Mouse (Mus musculus) midbrain, embryonic 15.5 days (tissue): ENCODE data around the gene Kif3a. TPM values are rescaled to one million over a fixed set of nuclear protein-coding genes. Genes with fewer than 3 reads are reported as not detected.
A peak's percentile ranks its signal among the peaks of the same experiment; 100 is the strongest.

Experiments used
- ATAC-seq: fragments of 200-750 bp; cut with Nextera tagmentation; replicated peaks from 2 replicates; pipeline ENCODE4 v1.8.0; 2017; ENCODE audit warnings: moderate TSS enrichment
- H3K27ac ChIP-seq: fragments of 300-500 bp; sonication (generic); 2 replicates; pipeline ENCODE4 v1.5.1; 2015; ENCODE audit warnings: mild to moderate bottlenecking, inconsistent platforms
- H3K27me3 ChIP-seq: fragments of 300-500 bp; sonication (generic); replicated peaks from 2 replicates; pipeline ENCODE4 v1.6.1; 2015; ENCODE audit warnings: inconsistent platforms
- H3K36me3 ChIP-seq: fragments of 300-500 bp; sonication (generic); replicated peaks from 2 replicates; pipeline ENCODE4 v1.6.1; 2015; ENCODE audit warnings: inconsistent platforms
- H3K4me1 ChIP-seq: fragments of 300-500 bp; sonication (generic); 2 replicates; pipeline ENCODE4 v1.6.1; 2015; ENCODE audit warnings: inconsistent platforms
- H3K4me2 ChIP-seq: fragments of 300-500 bp; sonication (generic); 2 replicates; pipeline ENCODE4 v1.6.1; 2015; ENCODE audit warnings: inconsistent platforms, mild to moderate bottlenecking, moderate library complexity
- H3K4me3 ChIP-seq: fragments of 300-500 bp; sonication (generic); 2 replicates; pipeline ENCODE4 v1.5.1; 2015; ENCODE audit warnings: mild to moderate bottlenecking, inconsistent platforms
- H3K9ac ChIP-seq: fragments of 300-500 bp; sonication (generic); 2 replicates; pipeline ENCODE4 v1.6.1; 2015; ENCODE audit warnings: mild to moderate bottlenecking, inconsistent platforms
- H3K9me3 ChIP-seq: fragments of 300-500 bp; sonication (generic); 2 replicates; pipeline ENCODE4 v1.6.1; 2016; ENCODE audit warnings: inconsistent platforms
- WGBS: fragments of 180-500 bp; shearing (Covaris S2); methylation state at CpG from one replicate; pipeline ENCODE4 v1.1.7; 2015; ENCODE audit warnings: mixed read lengths; 5-methylcytosine and 5-hydroxymethylcytosine counted together
- polyA plus RNA-seq: library from polyadenylated mRNA; unstranded; fragments of >200 nt; fragmentation: Nextera tagmentation; extraction: Ambion mirVana; gene quantifications from 2 replicates; pipeline ENCODE4 v1.2.1, GENCODE M21; 2015

Kif3a gene
- polyA plus RNA-seq = 345 and 349 TPM in 2 replicates

DNA sequence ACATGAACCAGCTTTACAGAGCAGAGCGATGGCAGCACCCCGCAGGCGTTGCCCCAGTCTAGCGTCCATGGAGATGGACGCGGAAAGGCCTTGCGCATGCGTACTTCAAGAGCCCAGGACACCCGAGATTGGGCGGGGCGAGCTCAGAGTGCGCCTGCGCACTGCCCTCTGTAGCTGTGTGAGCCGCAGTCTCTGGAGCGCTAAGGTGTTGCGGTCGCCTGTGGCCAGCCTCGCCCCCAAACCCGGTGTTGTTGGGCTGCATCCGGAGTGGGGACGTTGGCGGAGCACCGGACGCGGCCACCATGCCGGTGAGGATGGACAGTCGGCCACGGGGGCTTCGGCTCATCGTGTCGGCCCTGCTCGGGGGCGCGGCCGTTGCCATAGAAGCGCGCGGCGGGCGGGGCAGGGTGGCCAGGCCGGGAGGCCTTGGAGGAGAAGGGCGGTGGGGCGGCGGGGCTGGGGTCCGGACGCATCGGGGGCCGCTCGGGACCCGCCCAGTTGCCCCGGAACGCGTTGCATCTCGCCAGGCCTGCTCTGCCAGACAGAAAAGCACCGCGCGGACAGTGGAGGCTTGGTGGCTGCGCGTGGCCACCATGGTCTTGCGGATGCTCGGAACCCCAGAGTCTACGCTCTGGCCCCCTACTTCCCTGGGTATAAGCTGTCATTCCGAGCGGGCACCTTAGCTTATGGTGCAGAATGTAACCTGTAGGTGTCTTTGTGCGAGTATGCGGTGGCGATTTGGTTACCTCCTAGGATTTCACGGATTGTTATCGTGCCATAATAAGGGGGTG lies at the start of gene Kif3a:
Gene Kif3a, plus strand, starts transcription at position 156 of the 791 bp plus-strand sequence.
- no peaks in the 10 kb centered on the region for H3K27me3 ChIP-seq
- under 1% methylated on average over 65 of the region's 69 CpGs for WGBS
- peak; percentile 96 for ATAC-seq
- H3K9me3 ChIP-seq = no peaks in the 10 kb centered on the region
- peak within 1 kb of the TSS; percentile 94 for H3K4me3 ChIP-seq
- peaks cover 28% of the 10 kb centered on the region for H3K4me1 ChIP-seq
- H3K9ac ChIP-seq = peak within 1 kb of the TSS; percentile 96
- H3K36me3 ChIP-seq = no peaks in the 10 kb centered on the region; the same call in 1 of the 2 replicates
- H3K4me2 ChIP-seq = peak within 1 kb of the TSS; percentile 65
- peak within 1 kb of the TSS; percentile 95 for H3K27ac ChIP-seq

DNA sequence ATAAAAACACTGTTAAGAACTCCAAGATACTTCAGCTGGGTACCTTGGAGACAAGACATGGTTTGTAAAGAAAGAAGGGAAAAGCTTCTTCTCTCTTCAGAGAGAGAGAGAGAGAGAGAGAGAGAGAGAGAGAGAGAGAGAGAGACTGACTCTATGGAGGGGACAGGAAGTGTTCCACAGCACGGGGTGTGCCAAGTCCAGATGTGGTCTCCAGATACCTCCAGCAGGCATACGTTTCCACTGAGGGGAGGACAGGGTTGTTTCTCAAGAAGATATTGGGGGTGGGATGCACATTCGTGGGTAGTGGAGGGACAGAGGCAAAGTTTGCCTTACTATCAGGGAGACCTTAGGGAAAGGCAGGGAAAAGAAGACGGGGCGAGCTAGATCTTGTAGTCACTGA lies 48.4 kb upstream of the Kif3a start:
- WGBS = 58% methylated on average over 5 of the region's 5 CpGs
- H3K9me3 ChIP-seq = no peaks in the 10 kb centered on the region
- H3K27me3 ChIP-seq = peaks cover 14% of the 10 kb centered on the region; the same call in 1 of the 2 replicates
- peak overlapping the region; percentile 84 for H3K4me3 ChIP-seq
- H3K4me1 ChIP-seq = peaks cover 32% of the 10 kb centered on the region
- H3K9ac ChIP-seq = no peak overlapping the region
- H3K27ac ChIP-seq = no peak overlapping the region
- no peak for ATAC-seq
- no peaks in the 10 kb centered on the region for H3K36me3 ChIP-seq
- peak overlapping the region; percentile 84; the same call in 1 of the 2 replicates for H3K4me2 ChIP-seq

DNA sequence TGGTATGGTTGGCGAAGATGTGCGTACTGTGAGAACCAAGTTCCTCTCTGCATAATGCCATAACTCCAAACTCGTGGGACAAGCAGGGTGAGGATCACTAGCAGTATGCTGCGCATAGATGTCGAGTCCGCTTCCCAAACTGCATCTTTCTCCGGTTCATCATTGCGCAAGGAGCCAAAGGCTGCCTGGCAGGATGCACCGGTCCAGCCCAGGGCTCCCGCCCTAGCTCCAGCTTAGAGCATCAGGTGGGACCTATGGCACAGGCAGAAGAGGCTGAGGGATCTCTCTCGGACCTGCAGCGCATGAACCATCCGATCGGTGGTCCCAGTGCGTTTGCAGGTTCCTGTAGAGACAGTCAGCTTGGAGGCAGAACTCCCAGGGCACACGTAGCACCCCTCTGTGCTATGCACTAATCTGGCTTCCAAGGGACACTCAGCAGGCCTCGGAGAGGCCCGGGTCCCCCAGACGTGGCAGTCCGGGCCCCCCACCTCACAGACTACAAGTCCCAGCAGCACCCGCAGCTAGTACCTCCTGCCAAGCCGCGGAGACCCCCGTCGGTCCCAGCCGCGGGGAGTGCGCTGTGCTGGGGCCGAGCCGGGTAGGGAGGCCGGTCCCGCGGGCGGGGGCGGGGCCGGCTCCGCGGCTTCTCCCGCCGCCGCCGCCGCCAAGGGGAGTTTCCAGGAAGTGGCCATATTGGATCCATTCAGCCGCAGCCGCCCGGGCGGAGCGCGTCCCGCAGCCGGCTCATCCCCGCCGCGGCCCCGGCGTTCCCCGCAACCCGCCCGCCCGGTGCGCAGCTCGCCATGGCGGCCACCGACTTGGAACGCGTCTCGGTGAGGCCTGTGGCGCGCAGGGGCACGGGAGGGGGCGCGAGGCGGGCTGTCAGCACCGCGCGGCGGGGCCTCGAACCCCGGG lies 47.7 kb upstream of the Kif3a start, which contains the start of gene Sept8:
Gene Sept8, plus strand, starts transcription at position 51 of the 915 bp plus-strand sequence.
- 4% methylated on average over 75 of the region's 79 CpGs for WGBS
- H3K4me3 ChIP-seq = peak within 1 kb of the TSS; percentile 84
- peak within 1 kb of the TSS; percentile 84 for H3K4me2 ChIP-seq
- peak within 1 kb of the TSS; percentile 80 for H3K9ac ChIP-seq
- H3K27ac ChIP-seq = peak within 1 kb of the TSS; percentile 59
- no peaks in the 10 kb centered on the region for H3K9me3 ChIP-seq
- H3K27me3 ChIP-seq = peaks cover 14% of the 10 kb centered on the region; the same call in 1 of the 2 replicates
- no peaks in the 10 kb centered on the region for H3K36me3 ChIP-seq
- H3K4me1 ChIP-seq = peaks cover 32% of the 10 kb centered on the region
- peak; percentile 89 for ATAC-seq

DNA sequence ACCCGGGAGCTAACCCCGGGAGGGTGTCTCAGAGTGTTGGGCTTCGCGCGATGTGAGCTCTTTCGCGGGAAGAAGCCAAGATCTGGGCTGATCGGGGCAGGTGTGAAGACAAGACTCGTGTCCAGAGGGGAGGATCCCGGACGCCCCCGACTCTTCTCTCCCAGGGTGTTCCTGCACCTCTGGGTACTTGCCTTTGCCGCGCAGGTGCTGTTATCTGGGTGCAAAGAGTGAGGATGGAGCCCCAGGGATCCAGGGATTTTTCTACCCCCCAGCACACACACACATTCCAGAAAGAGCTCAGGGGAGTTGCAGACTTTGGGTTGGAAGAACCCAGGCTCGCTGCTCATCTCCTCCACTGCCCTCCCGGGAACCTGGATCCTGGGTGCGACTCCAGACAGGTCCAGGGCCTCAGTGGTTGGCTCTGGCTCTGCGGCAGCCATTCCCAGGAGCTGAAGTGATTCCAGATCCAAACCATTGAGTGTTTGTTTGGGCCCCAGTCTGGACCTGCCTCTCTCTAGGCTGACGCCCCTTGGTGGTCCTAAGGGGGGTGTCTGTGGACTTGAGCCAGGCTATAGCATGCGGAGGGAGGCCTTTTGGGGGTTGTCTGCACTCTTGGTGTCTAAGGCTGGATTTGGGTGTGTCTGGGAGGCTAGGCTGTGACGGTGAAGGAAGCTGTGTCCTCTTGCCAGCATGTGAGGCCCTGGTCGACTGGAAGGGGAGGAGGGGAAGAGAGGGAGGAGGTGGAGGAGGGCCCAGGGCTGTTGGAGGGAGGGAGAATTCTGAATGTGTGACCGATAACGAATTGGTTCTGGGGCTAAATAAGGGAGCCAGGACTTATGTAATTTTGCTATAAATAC lies 46.8 kb upstream of the Kif3a start:
- WGBS = 2% methylated on average over 24 of the region's 24 CpGs
- H3K9me3 ChIP-seq = no peaks in the 10 kb centered on the region
- no peaks in the 10 kb centered on the region for H3K36me3 ChIP-seq
- peaks cover 32% of the 10 kb centered on the region for H3K4me1 ChIP-seq
- H3K27me3 ChIP-seq = peaks cover 14% of the 10 kb centered on the region; the same call in 1 of the 2 replicates
- H3K4me3 ChIP-seq = peak overlapping the region; percentile 84
- H3K9ac ChIP-seq = peak overlapping the region; percentile 80
- ATAC-seq = peak; percentile 35
- peak overlapping the region; percentile 59 for H3K27ac ChIP-seq
- peak overlapping the region; percentile 84 for H3K4me2 ChIP-seq

DNA sequence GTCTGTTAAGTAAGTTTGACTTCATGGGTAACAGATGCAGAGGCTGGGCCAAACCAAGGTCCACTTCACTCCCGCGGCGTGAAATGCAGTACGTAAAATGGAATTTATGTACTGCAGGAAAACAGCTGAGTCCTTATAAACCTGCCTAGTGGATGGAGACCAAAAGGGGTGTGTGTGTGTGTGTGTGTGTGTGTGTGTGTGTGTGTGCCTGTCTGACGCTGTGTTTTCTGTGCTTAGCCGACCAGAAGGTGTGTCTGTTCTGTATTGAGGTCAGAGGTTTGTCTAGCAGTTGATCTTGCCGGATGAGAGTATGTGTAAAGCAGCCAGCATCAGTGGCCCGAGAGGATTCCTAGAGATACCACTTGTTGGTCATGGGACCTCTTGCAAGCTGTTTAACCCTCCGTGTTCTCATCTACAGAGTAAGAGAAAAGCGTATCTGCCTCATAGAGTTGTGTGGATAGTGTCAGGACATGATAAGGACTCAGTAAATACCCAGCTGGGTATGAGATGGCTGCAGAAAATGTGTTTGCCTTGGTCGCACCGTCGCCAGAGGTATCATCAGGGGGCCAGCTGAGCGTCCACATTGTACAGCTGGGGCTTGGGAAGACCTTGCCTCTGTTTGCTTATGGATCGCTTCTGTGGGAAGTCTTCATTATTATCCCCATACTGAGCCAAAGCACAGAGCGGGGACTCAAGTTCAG lies 45.9 kb upstream of the Kif3a start:
- H3K4me1 ChIP-seq = peaks cover 32% of the 10 kb centered on the region
- H3K27me3 ChIP-seq = peaks cover 14% of the 10 kb centered on the region; the same call in 1 of the 2 replicates
- no peaks in the 10 kb centered on the region for H3K9me3 ChIP-seq
- H3K27ac ChIP-seq = no peak overlapping the region
- 0 out of 2 replicates have a peak, but pooled peaks have one; percentile 19 for ATAC-seq
- 42% methylated on average over 16 of the region's 16 CpGs for WGBS
- peak overlapping the region; percentile 84 for H3K4me2 ChIP-seq
- H3K36me3 ChIP-seq = no peaks in the 10 kb centered on the region
- no peak overlapping the region for H3K9ac ChIP-seq
- H3K4me3 ChIP-seq = peak overlapping the region; percentile 84

DNA sequence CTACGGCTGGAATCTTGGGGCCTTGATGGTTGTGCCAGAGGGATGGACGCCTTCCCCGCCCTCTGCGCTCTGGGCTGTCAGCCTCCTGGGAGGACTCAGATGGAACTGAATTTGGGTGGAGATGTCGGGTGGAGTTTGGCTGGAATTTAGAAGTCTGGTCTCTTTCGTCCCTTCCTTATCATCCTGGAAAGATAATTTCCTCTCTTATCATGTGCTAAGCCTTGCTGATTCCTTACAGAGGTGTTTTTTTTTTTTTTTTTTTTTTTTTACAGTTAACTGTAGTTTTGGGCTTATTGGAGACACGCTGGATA lies 45.4 kb upstream of the Kif3a start:
- H3K9ac ChIP-seq = no peak overlapping the region

DNA sequence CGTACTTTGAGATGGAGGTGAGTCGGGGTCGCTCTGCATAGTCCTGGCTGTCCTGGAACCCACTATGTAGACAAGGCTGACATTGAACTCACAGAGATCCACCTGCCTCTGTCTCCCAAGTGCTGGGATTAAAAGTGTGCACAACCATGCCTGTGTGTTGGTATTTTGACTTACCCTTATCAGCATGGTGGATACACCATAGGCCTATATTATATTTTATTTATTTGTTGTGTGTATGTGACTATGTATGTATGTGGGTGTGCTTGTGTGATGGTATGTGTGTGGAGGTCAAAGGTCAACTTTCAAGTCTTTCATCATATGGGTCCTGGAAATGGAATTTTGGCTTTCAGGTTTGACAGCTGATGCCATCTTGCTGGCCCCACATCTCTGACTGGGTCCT lies 44.8 kb upstream of the Kif3a start:
- no peak overlapping the region for H3K27ac ChIP-seq
- peaks cover 11% of the 10 kb centered on the region; the same call in 1 of the 2 replicates for H3K27me3 ChIP-seq
- no peak overlapping the region for H3K4me3 ChIP-seq
- H3K9ac ChIP-seq = no peak overlapping the region
- H3K9me3 ChIP-seq = no peaks in the 10 kb centered on the region
- no peak overlapping the region for H3K4me2 ChIP-seq
- WGBS = 91% methylated on average over 3 of the region's 3 CpGs
- ATAC-seq = no peak
- no peaks in the 10 kb centered on the region for H3K36me3 ChIP-seq
- peaks cover 32% of the 10 kb centered on the region for H3K4me1 ChIP-seq

More for the DNA sequence above, 45.4 kb upstream of the Kif3a start:
- Histone ChIP-seq H3K4me3 (no peak overlapping the region), H3K9me3 (no peaks in the 10 kb centered on the region), H3K4me1 (peaks cover 32% of the 10 kb centered on the region), H3K4me2 (peak overlapping the region; percentile 84), H3K36me3 (no peaks in the 10 kb centered on the region), H3K27me3 (peaks cover 13% of the 10 kb centered on the region; the same call in 1 of the 2 replicates), H3K27ac (no peak overlapping the region)
- no peak for ATAC-seq
- 87% methylated on average over 7 of the region's 7 CpGs for WGBS

DNA sequence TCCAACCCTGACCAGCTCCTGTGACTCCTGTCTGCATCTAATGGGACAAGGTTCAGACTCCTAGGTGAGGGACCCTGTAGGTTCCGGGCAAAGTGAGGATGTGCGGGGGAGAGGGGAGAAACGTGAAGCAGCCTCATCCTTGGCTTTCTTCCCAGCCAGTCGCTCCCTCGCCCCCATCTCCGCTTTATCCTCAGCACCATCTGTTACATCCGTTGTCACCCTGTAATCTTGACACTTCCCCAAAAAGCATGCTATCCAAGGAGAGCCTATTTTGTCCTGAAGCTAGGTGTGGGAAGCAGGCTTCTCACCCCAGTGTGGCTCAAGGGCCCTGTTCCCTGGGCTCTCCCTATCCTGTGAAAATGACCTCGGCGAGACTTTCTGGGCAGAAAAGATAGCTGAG lies 44.2 kb upstream of the Kif3a start:
- no peaks in the 10 kb centered on the region for H3K36me3 ChIP-seq
- H3K4me3 ChIP-seq = no peak overlapping the region
- H3K9me3 ChIP-seq = no peaks in the 10 kb centered on the region
- peaks cover 32% of the 10 kb centered on the region for H3K4me1 ChIP-seq
- H3K27me3 ChIP-seq = peaks cover 11% of the 10 kb centered on the region; the same call in 1 of the 2 replicates
- no peak overlapping the region for H3K4me2 ChIP-seq
- ATAC-seq = no peak
- no peak overlapping the region for H3K9ac ChIP-seq
- H3K27ac ChIP-seq = no peak overlapping the region
- 81% methylated on average over 9 of the region's 9 CpGs for WGBS

DNA sequence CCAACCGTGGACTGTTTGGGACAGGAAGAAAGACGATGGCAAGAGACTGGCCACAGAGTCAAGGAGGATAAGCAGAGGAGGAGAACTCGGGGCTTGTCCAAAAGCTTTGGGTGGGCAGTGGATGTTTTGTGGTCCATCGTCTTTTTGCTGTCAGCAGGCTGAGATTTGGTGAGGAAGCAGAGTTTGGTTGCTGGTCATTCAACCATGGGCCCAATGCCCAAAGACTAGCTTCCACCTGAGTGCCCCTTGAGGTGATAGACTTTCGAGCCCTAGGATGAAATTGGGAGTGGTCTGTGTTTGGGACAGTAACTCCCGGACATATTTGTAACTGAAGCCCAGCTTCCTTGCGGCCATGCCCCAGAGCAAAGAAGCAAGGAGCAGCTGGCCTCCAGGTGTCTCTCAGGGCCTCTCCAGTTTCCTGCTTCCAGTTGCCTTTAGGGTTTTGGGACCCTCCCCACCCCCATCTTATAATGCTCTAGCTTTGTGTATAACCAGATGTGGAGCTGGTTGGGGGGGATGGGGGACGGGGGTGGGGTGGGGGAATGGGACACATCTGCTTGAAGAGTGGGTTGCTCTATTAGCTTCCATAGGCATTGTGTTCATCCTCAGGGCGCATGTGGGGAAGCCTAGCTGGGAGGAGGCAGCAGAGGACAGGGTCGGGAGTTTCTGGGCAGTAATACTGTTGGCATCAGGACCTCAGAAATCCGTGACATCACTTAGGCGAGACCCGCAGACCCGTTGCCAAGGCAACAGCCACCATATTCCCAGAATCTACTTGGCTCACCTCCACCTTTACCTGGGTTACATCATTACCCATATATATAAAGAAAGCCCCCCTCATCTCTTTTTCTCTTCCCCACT lies 43.4 kb upstream of the Kif3a start:
- H3K36me3 ChIP-seq = no peaks in the 10 kb centered on the region
- no peak for ATAC-seq
- no peak overlapping the region for H3K4me3 ChIP-seq
- no peaks in the 10 kb centered on the region for H3K9me3 ChIP-seq
- peaks cover 35% of the 10 kb centered on the region for H3K4me1 ChIP-seq
- no peak overlapping the region for H3K4me2 ChIP-seq
- 79% methylated on average over 14 of the region's 14 CpGs for WGBS
- no peak overlapping the region for H3K27ac ChIP-seq
- H3K27me3 ChIP-seq = 0 out of 2 replicates have a peak, but pooled peaks cover 3% of the 10 kb centered on the region
- H3K9ac ChIP-seq = no peak overlapping the region

DNA sequence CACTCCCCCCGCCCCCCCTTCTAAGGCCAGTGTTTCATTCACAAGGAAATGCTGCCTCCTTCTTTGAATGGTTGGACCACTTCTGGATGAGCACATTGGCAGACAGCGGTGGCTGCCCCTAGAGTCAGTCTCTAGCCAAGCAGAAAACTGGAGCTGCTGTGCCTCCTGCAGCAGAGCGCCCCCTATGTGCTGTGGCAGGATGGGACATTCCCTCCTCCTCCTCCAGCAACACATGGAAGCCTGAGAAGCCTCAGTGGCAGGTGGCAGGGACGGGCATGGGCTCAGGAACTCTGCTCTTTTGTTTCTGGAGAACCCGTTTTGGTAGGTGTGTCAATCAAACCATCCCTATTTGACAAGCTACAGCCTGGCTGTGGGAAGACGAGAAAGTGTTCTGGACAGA lies 42.3 kb upstream of the Kif3a start:
- Histone ChIP-seq H3K9me3 (no peaks in the 10 kb centered on the region), H3K4me3 (no peak overlapping the region), H3K36me3 (no peaks in the 10 kb centered on the region), H3K4me2 (no peak overlapping the region), H3K27ac (no peak overlapping the region), H3K27me3 (no peaks in the 10 kb centered on the region), H3K4me1 (peaks cover 28% of the 10 kb centered on the region), H3K9ac (no peak overlapping the region)
- 72% methylated on average over 6 of the region's 6 CpGs for WGBS
- ATAC-seq = no peak
